Mouse (Mus musculus) adrenal gland, adult 8-10 months (tissue): ENCODE data around the gene Rab3gap2. TPM values are rescaled to one million over a fixed set of nuclear protein-coding genes. Genes with fewer than 3 reads are reported as not detected.
A peak's percentile ranks its signal among the peaks of the same experiment; 100 is the strongest.
"Not testable (repeated sequence)": the region's sequence is repeated elsewhere in the genome, so short reads cannot be mapped to it uniquely, and the experiment has no call there.

Source experiments
- DNase-seq: peaks from one replicate; pipeline ENCODE4 v3.0.0; 2022
- total RNA-seq, 4 experiments: library from RNA; stranded (reverse); gene quantifications; 2 replicates each; pipeline ENCODE4 v1.2.4; 2022

The Rab3gap2 gene
- total RNA-seq, 4 experiments from 2014 or later, result 49.7 to 90.7 (median 70.6) TPM

GRCm38 (mm10) chr1:185283247-185283646 is 79.3 kb downstream of the Rab3gap2 start:
- no peak for DNase-seq

- DNase-seq, result peak; percentile 70
These were observed 80.8 kb downstream of the Rab3gap2 start for GRCm38 (mm10) chr1:185284740-185285139.

- DNase-seq, result no peak
These were observed 81.3 kb downstream of the Rab3gap2 start for GRCm38 (mm10) chr1:185285171-185285570.

- DNase-seq, result no peak
These were observed 83.1 kb downstream of the Rab3gap2 start for GRCm38 (mm10) chr1:185287066-185287465.

- DNase-seq, result no peak
These were observed 85.3 kb downstream of the Rab3gap2 start for GRCm38 (mm10) chr1:185289231-185289630.

GRCm38 (mm10) chr1:185291336-185291735 is 87.4 kb downstream of the Rab3gap2 start:
- no peak for DNase-seq

GRCm38 (mm10) chr1:185292646-185293360 is 88.9 kb downstream of the Rab3gap2 start:
- DNase-seq, result no peak

- no peak for DNase-seq
These were observed 92.9 kb downstream of the Rab3gap2 start for GRCm38 (mm10) chr1:185296850-185297249.

GRCm38 (mm10) chr1:185298496-185298895 is 94.6 kb downstream of the Rab3gap2 start:
- no peak for DNase-seq

- DNase-seq, result no peak
These were observed 98.9 kb downstream of the Rab3gap2 start for GRCm38 (mm10) chr1:185302816-185303215.

- no peak for DNase-seq
These were observed 102.9 kb downstream of the Rab3gap2 start for GRCm38 (mm10) chr1:185306836-185307235.

- no peak for DNase-seq
These were observed 103.7 kb downstream of the Rab3gap2 start for GRCm38 (mm10) chr1:185307645-185308044.

GRCm38 (mm10) chr1:185308334-185308733 is 104.4 kb downstream of the Rab3gap2 start:
- DNase-seq, result no peak

- no peak for DNase-seq
These were observed 105.0 kb downstream of the Rab3gap2 start for GRCm38 (mm10) chr1:185308908-185309307.

GRCm38 (mm10) chr1:185311949-185312348 is 108.0 kb downstream of the Rab3gap2 start:
- no peak for DNase-seq

GRCm38 (mm10) chr1:185314546-185314945 is 110.6 kb downstream of the Rab3gap2 start:
- no peak for DNase-seq

- DNase-seq, result no peak
These were observed 112.1 kb downstream of the Rab3gap2 start for GRCm38 (mm10) chr1:185315846-185316568.

GRCm38 (mm10) chr1:185327754-185328345 is 123.9 kb downstream of the Rab3gap2 start:
- not testable (repeated sequence) for DNase-seq

- DNase-seq, result peak; percentile 85
These were observed 125.0 kb downstream of the Rab3gap2 start, which contains the start of gene Iars2 for GRCm38 (mm10) chr1:185328721-185329610. TSS of gene Iars2 (minus strand) at chr1:185329396.

- no peak for DNase-seq
These were observed 125.9 kb downstream of the Rab3gap2 start for GRCm38 (mm10) chr1:185329851-185330250.

GRCm38 (mm10) chr1:185331364-185331763 is 127.4 kb downstream of the Rab3gap2 start:
- DNase-seq, result no peak

GRCm38 (mm10) chr1:185331983-185332430 is 128.1 kb downstream of the Rab3gap2 start, which contains the start of gene Bpnt1:
TSS of gene Bpnt1 (plus strand) at chr1:185332149.
- DNase-seq, result peak; percentile 88
